Mouse (Mus musculus) spleen, embryonic (tissue): ENCODE data around the gene Myo5c.
"Not testable (repeated sequence)": the region's sequence is repeated elsewhere in the genome, so short reads cannot be mapped to it uniquely, and the experiment has no call there.

Source experiments
- CTCF ChIA-PET: fragments of 350-600 bp; sonication (Branson Sonifier 250); formaldehyde crosslinking; loops from one replicate; lab custom pipeline; 2022; lab: Charles Lee

Myo5c gene

GRCm38 (mm10) chr9:75243730-75244406, 12.0 kb downstream of the Myo5c start:
- CTCF ChIA-PET = no interaction called here

GRCm38 (mm10) chr9:75244527-75244926, 12.7 kb downstream of the Myo5c start:
- CTCF ChIA-PET = no interaction called here

GRCm38 (mm10) chr9:75246080-75246930, 14.5 kb downstream of the Myo5c start:
- CTCF ChIA-PET = no interaction called here

GRCm38 (mm10) chr9:75247870-75248269, 16.1 kb downstream of the Myo5c start:
- CTCF ChIA-PET = no interaction called here

- CTCF ChIA-PET = no interaction called here
These were observed 16.5 kb downstream of the Myo5c start for GRCm38 (mm10) chr9:75248359-75248758.

- CTCF ChIA-PET = no interaction called here
These were observed 17.1 kb downstream of the Myo5c start for GRCm38 (mm10) chr9:75248874-75249273.

- CTCF ChIA-PET = not testable (repeated sequence)
These were observed 21.3 kb downstream of the Myo5c start for GRCm38 (mm10) chr9:75253158-75253557.

GRCm38 (mm10) chr9:75253766-75254165, 21.9 kb downstream of the Myo5c start:
- CTCF ChIA-PET = no interaction called here

GRCm38 (mm10) chr9:75254196-75254955, 22.6 kb downstream of the Myo5c start:
- CTCF ChIA-PET = interaction anchor here (1.3 kb wide), 1 partner anchor 28 kb away, joined by 9 read pairs; no protein-coding TSS in a partner anchor

- CTCF ChIA-PET = interaction anchor here (1.3 kb wide), 1 partner anchor 26 kb away, joined by 9 read pairs; no protein-coding TSS in a partner anchor
These were observed 24.2 kb downstream of the Myo5c start for GRCm38 (mm10) chr9:75255820-75256545.

- CTCF ChIA-PET = interaction anchor here (0.6 kb wide), 1 partner anchor 201 kb away, joined by 7 read pairs; no protein-coding TSS in a partner anchor
These were observed 27.0 kb downstream of the Myo5c start for GRCm38 (mm10) chr9:75258792-75259191.

- CTCF ChIA-PET = interaction anchor here (0.7 to 1.1 kb wide), 2 partner anchors 54 to 58 kb away, joined by 3 to 7 read pairs; no protein-coding TSS in a partner anchor
These were observed 27.8 kb downstream of the Myo5c start for GRCm38 (mm10) chr9:75259656-75260055.

GRCm38 (mm10) chr9:75261332-75261872, 29.6 kb downstream of the Myo5c start:
- CTCF ChIA-PET = no interaction called here

- CTCF ChIA-PET = interaction anchor here (0.6 kb wide), 1 partner anchor 230 kb away, joined by 3 read pairs; no protein-coding TSS in a partner anchor
These were observed 30.5 kb downstream of the Myo5c start for GRCm38 (mm10) chr9:75262235-75262826.

GRCm38 (mm10) chr9:75264008-75264718, 32.3 kb downstream of the Myo5c start:
- CTCF ChIA-PET = no interaction called here

- CTCF ChIA-PET = no interaction called here
These were observed 35.3 kb downstream of the Myo5c start for GRCm38 (mm10) chr9:75267147-75267546.

GRCm38 (mm10) chr9:75270382-75270781, 38.6 kb downstream of the Myo5c start:
- CTCF ChIA-PET = no interaction called here

- CTCF ChIA-PET = interaction anchor here (0.5 kb wide), 1 partner anchor 766 kb away, joined by 3 read pairs; no protein-coding TSS in a partner anchor
These were observed 39.7 kb downstream of the Myo5c start for GRCm38 (mm10) chr9:75271539-75271938.

GRCm38 (mm10) chr9:75273646-75274045, 41.8 kb downstream of the Myo5c start:
- CTCF ChIA-PET = no interaction called here

- CTCF ChIA-PET = no interaction called here
These were observed 42.7 kb downstream of the Myo5c start for GRCm38 (mm10) chr9:75274486-75274885.
